Mouse (Mus musculus) spleen, postnatal 36 days (tissue): ENCODE data around the gene Ren1.
A peak's percentile ranks its signal among the peaks of the same experiment; 100 is the strongest.

ENCODE experiments used
- DNase-seq, 2 experiments: peaks; one replicate each; pipeline ENCODE4 v3.0.0; 2022; ENCODE audit warnings: low spot score in 2 of 2, mixed read lengths in 1 of 2

Ren1 gene

GRCm38 (mm10) chr1:133344357-133344756, 6.0 kb upstream of the Ren1 start:
- no peak for DNase-seq

- no peak for DNase-seq
These were observed 3.8 kb upstream of the Ren1 start for GRCm38 (mm10) chr1:133346531-133346930.

- no peak for DNase-seq
These were observed 3.1 kb upstream of the Ren1 start for GRCm38 (mm10) chr1:133347226-133347625.

GRCm38 (mm10) chr1:133347693-133348520, 2.4 kb upstream of the Ren1 start:
- peak; percentile 56 to 60 for DNase-seq

- no peak for DNase-seq
These were observed 1.5 kb downstream of the Ren1 start for GRCm38 (mm10) chr1:133351762-133352161.

GRCm38 (mm10) chr1:133353371-133353809, 3.1 kb downstream of the Ren1 start:
- peak; percentile 74 for DNase-seq

GRCm38 (mm10) chr1:133355469-133355868, 5.2 kb downstream of the Ren1 start:
- no peak for DNase-seq

- no peak for DNase-seq
These were observed 5.6 kb downstream of the Ren1 start for GRCm38 (mm10) chr1:133355912-133356311.

- DNase-seq, result peak; percentile 74 to 76
These were observed 6.0 kb downstream of the Ren1 start for GRCm38 (mm10) chr1:133356330-133356729.

- no peak for DNase-seq
These were observed 10.7 kb downstream of the Ren1 start for GRCm38 (mm10) chr1:133361006-133361405.

- no peak for DNase-seq
These were observed 11.8 kb downstream of the Ren1 start for GRCm38 (mm10) chr1:133362103-133362502.

GRCm38 (mm10) chr1:133363276-133364021, 13.1 kb downstream of the Ren1 start, which contains the start of gene Etnk2:
Gene Etnk2 (plus strand): TSS chr1:133363572.
- peak; percentile 42 to 48 for DNase-seq

- no peak for DNase-seq
These were observed 13.8 kb downstream of the Ren1 start for GRCm38 (mm10) chr1:133364022-133364630.

GRCm38 (mm10) chr1:133364890-133365289, 14.6 kb downstream of the Ren1 start:
- DNase-seq, result no peak

- no peak for DNase-seq
These were observed 16.8 kb downstream of the Ren1 start for GRCm38 (mm10) chr1:133366951-133367605.

GRCm38 (mm10) chr1:133367606-133368488, 17.5 kb downstream of the Ren1 start:
- DNase-seq, result no peak

- no peak for DNase-seq
These were observed 18.3 kb downstream of the Ren1 start for GRCm38 (mm10) chr1:133368644-133369043.

GRCm38 (mm10) chr1:133370352-133370751, 20.0 kb downstream of the Ren1 start:
- no peak for DNase-seq

- no peak for DNase-seq
These were observed 21.1 kb downstream of the Ren1 start for GRCm38 (mm10) chr1:133371431-133371830.

GRCm38 (mm10) chr1:133372113-133372512, 21.8 kb downstream of the Ren1 start:
- DNase-seq, result no peak
